20 mouse cellular contexts compared by ENCODE assay signal in genomic region chr14:122010301-122010700, GRCm38 (mm10). TPM values are rescaled to one million over a fixed set of nuclear protein-coding genes. Genes with fewer than 3 reads are reported as not detected.
A peak's percentile ranks its signal among the peaks of the same experiment; 100 is the strongest.
DNase-seq lines count a peak whose midpoint lies in the region; ATAC-seq and TF ChIP-seq lines count a peak whose summit lies in the region.
"Had no signal": no experiment of that assay in that cellular context is flagged by ENCODE, and none has a peak within 500 bp of the region (broad histone marks: within the 10 kb centered on the region; RNA-seq: fewer than 3 reads in every experiment).

No protein-coding gene starts in this region.

- H3K79me2 ChIP-seq in heart, adult 2 months (replicated peaks; ENCODE audit: control insufficient read depth, insufficient read depth, low read length): no peaks in the 10 kb centered on the region

- H3K36me3 ChIP-seq in heart, adult 2 months (ENCODE audit: control insufficient read depth, insufficient read depth, low read length): no peaks in the 10 kb centered on the region
- H3K36me3 ChIP-seq in heart, embryonic 12.5 days: peaks cover 29% of the 10 kb centered on the region

- no peak for TF ChIP-seq CTCF in heart, adult 2 months (IDR thresholded peaks at IDR 0.05)

- H3K4me2 ChIP-seq in heart, embryonic 12.5 days: no peak overlapping the region
- H3K4me2 ChIP-seq: liver, embryonic 11.5 days; lung, embryonic 15.5 days; midbrain, embryonic 12.5 days; neural tube, embryonic 12.5 days had no signal

- ATAC-seq in heart, embryonic 12.5 days (ENCODE audit: insufficient number of reproducible peaks, low FRiP score): no peak

- DNase-seq in heart, adult 2 months: peak; percentile 49 to 50
- peak; percentile 4 for DNase-seq in NIH3T3 (ENCODE audit: low read depth)
- peak; percentile 23 for DNase-seq in fat pad, adult 2 months (ENCODE audit: extremely low read depth, low read depth, low spot score)
- peak; percentile 33 to 51 for DNase-seq in heart, postnatal 14 days
- DNase-seq in ovary, postnatal 36 days (ENCODE audit: low spot score): no peak
- no peak for DNase-seq in urinary bladder, postnatal 14 days (ENCODE audit: low spot score)
- no peak for DNase-seq in layer of hippocampus, postnatal 14 days (ENCODE audit: low spot score in 2 of 2)
- DNase-seq: adrenal gland, postnatal 14 days; cerebellum, adult 11-12 months; retina, postnatal 1 day had no signal

- peak overlapping the region; percentile 45; the same call in 1 of the 2 replicates for H3K27ac ChIP-seq in heart, adult 2 months
- no peak overlapping the region for H3K27ac ChIP-seq in heart, embryonic 12.5 days (ENCODE audit: poor library complexity, severe bottlenecking)
- H3K27ac ChIP-seq: lung, embryonic 15.5 days; midbrain, embryonic 12.5 days; neural tube, embryonic 12.5 days had no signal

- intact Hi-C loops in heart, adult 2 months (cut with DNase I): no loop called here
- intact Hi-C loops in heart, postnatal 14 days (cut with DNase I): no loop called here

- no peak for TF ChIP-seq POLR2A in heart, adult 2 months (IDR thresholded peaks at IDR 0.05; ENCODE audit: insufficient read depth, low read depth, low read length)

- no peak for TF ChIP-seq EP300 in heart, adult 2 months (IDR thresholded peaks at IDR 0.05; ENCODE audit: insufficient read depth, low read depth, low read length)

- WGBS in heart, adult 2 months: 77% methylated on average over 7 of the region's 7 CpGs
- 84% methylated on average over 7 of the region's 7 CpGs for WGBS in heart, embryonic 12.5 days

- no peak overlapping the region for H3K9ac ChIP-seq in heart, adult 2 months (ENCODE audit: low read depth, low read length)
- no peak overlapping the region for H3K9ac ChIP-seq in heart, embryonic 12.5 days
- H3K9ac ChIP-seq: lung, embryonic 15.5 days; midbrain, embryonic 12.5 days; neural tube, embryonic 12.5 days had no signal

- no peaks in the 10 kb centered on the region; the same call in 1 of the 2 replicates for H3K4me1 ChIP-seq in heart, adult 2 months (ENCODE audit: control insufficient read depth, insufficient read depth, low read length)
- H3K4me1 ChIP-seq in heart, embryonic 12.5 days (replicated peaks): peaks cover 18% of the 10 kb centered on the region
- H3K4me1 ChIP-seq: lung, embryonic 15.5 days; midbrain, embryonic 12.5 days; neural tube, embryonic 12.5 days had no signal

- H3K9me3 ChIP-seq in heart, embryonic 12.5 days (replicated peaks): no peaks in the 10 kb centered on the region
- H3K9me3 ChIP-seq: lung, embryonic 15.5 days; midbrain, embryonic 12.5 days; neural tube, embryonic 12.5 days had no signal

- no peaks in the 10 kb centered on the region for H3K27me3 ChIP-seq in heart, adult 2 months (ENCODE audit: control insufficient read depth, insufficient read depth, low read length)
- H3K27me3 ChIP-seq in heart, embryonic 12.5 days (replicated peaks): no peaks in the 10 kb centered on the region
- H3K27me3 ChIP-seq: lung, embryonic 15.5 days; midbrain, embryonic 12.5 days; neural tube, embryonic 12.5 days had no signal

- H3K4me3 ChIP-seq in heart, adult 2 months: no peak overlapping the region
- H3K4me3 ChIP-seq in heart, embryonic 12.5 days: no peak overlapping the region
- H3K4me3 ChIP-seq: lung, embryonic 15.5 days; midbrain, embryonic 12.5 days; neural tube, embryonic 12.5 days had no signal

RNA-seq across cellular contexts. Expression of gene Timm8a2, which starts 24.2 kb away (rescaled TPM):
- total RNA-seq in heart, adult 2 months (2021): not detected
- 0.32 TPM in 1 of 2 replicates, not detected in the other for polyA plus RNA-seq in heart, adult 2 months (2012; rRNA removed)
- polyA plus RNA-seq in heart, embryonic 12.5 days (2016; fragmentation: Nextera tagmentation; extraction: Ambion mirVana): not detected in 2 replicates
- total RNA-seq in heart, postnatal 14 days (2021): not detected
- not detected for total RNA-seq in layer of hippocampus, postnatal 14 days (2021)
- total RNA-seq: adrenal gland, postnatal 14 days; left cerebral cortex, postnatal 36 days had no signal
- polyA plus RNA-seq: C2C12; heart, postnatal 0 days; kidney, embryonic 16.5 days; liver, embryonic 11.5 days; lung, embryonic 15.5 days; midbrain, embryonic 12.5 days; neural tube, embryonic 12.5 days; urinary bladder, adult 2 months had no signal

RNA-seq across cellular contexts. Expression of gene Gpr183, which starts 45.3 kb away (rescaled TPM):
- 1 to 10 TPM in 1 of 2 experiments, under 1 TPM in 1; 0.84 to 1.1 TPM for total RNA-seq in heart, adult 2 months (2021)
- 1.3 and 1.4 TPM in 2 replicates for polyA plus RNA-seq in heart, adult 2 months (2012; rRNA removed)
- 1.6 and 1.7 TPM in 2 replicates for polyA plus RNA-seq in heart, embryonic 12.5 days (2016; fragmentation: Nextera tagmentation; extraction: Ambion mirVana)
- under 1 TPM; 0.54 to 0.67 TPM for total RNA-seq in heart, postnatal 14 days (2021)
- total RNA-seq in layer of hippocampus, postnatal 14 days (2021): under 1 TPM; 0.76 to 0.88 TPM

Comparison
In these comparisons a context has a peak if more than half of its experiments do, and no peak if none do; other contexts are left out.
1. DNase-seq: peak in heart, adult 2 months (2 of 2), NIH3T3 (single experiment), fat pad, adult 2 months (single experiment) and heart, postnatal 14 days (2 of 2); none in ovary, postnatal 36 days (single experiment), urinary bladder, postnatal 14 days (single experiment) and layer of hippocampus, postnatal 14 days (0 of 2).